Mouse (Mus musculus) hindbrain, embryonic 14.5 days (tissue): ENCODE measurements around the gene Hoxc10. TPM values are rescaled to one million over a fixed set of nuclear protein-coding genes. Genes with fewer than 3 reads are reported as not detected.
A peak's percentile ranks its signal among the peaks of the same experiment; 100 is the strongest.

Experiments used
- ATAC-seq: fragments of 200-750 bp; cut with Nextera tagmentation; 2 replicates; pipeline ENCODE4 v1.8.0; 2017; ENCODE audit warnings: moderate number of reproducible peaks, mild to moderate bottlenecking, moderate TSS enrichment, moderate library complexity; ENCODE audit not compliant: low FRiP score
- DNase-seq: peaks from one replicate; pipeline ENCODE4 v3.0.0-alpha.2; 2015; ENCODE audit warnings: low spot score
- H3K27ac ChIP-seq: fragments of 300-500 bp; sonication (generic); 2 replicates; pipeline ENCODE4 v1.5.1; 2014; ENCODE audit warnings: mild to moderate bottlenecking, moderate library complexity
- H3K27me3 ChIP-seq: fragments of 300-500 bp; sonication (generic); 2 replicates; pipeline ENCODE4 v1.6.1; 2014; ENCODE audit warnings: mild to moderate bottlenecking, low read length, mixed read lengths; ENCODE audit not compliant: control insufficient read depth, insufficient read depth
- H3K36me3 ChIP-seq: fragments of 300-500 bp; sonication (generic); replicated peaks from 2 replicates; pipeline ENCODE4 v1.6.1; 2014; ENCODE audit not compliant: control insufficient read depth, insufficient read depth
- H3K4me1 ChIP-seq: fragments of 300-500 bp; sonication (generic); replicated peaks from 2 replicates; pipeline ENCODE4 v1.6.1; 2014; ENCODE audit warnings: antibody characterized with exemption, low read length, mixed read lengths; ENCODE audit not compliant: control insufficient read depth, insufficient read depth
- H3K4me2 ChIP-seq: fragments of 300-500 bp; sonication (generic); replicated peaks from 2 replicates; pipeline ENCODE4 v1.6.1; 2014; ENCODE audit warnings: mild to moderate bottlenecking, moderate library complexity
- H3K4me3 ChIP-seq: fragments of 300-500 bp; sonication (generic); replicated peaks from 2 replicates; pipeline ENCODE4 v1.5.1; 2014; ENCODE audit warnings: mild to moderate bottlenecking, low read length
- H3K9ac ChIP-seq: fragments of 300-500 bp; sonication (generic); 2 replicates; pipeline ENCODE4 v1.6.1; 2014
- H3K9me3 ChIP-seq: fragments of 300-500 bp; sonication (generic); 2 replicates; pipeline ENCODE4 v1.6.1; 2016; ENCODE audit warnings: low read length; ENCODE audit not compliant: control insufficient read depth
- WGBS: fragments of 180-500 bp; shearing (Covaris S2); extraction: QIAGEN DNeasy Blood & Tissue Kit; methylation state at CpG from one replicate; pipeline ENCODE4 v1.1.7; 2014; 5-methylcytosine and 5-hydroxymethylcytosine counted together
- polyA plus RNA-seq: library from polyadenylated mRNA; unstranded; fragments of >200 nt; fragmentation: Nextera tagmentation; extraction: Ambion mirVana; gene quantifications from 2 replicates; pipeline ENCODE4 v1.2.1, GENCODE M21; 2014

Hoxc10 gene
- polyA plus RNA-seq, 1 experiment from 2014 or later = not detected

DNA sequence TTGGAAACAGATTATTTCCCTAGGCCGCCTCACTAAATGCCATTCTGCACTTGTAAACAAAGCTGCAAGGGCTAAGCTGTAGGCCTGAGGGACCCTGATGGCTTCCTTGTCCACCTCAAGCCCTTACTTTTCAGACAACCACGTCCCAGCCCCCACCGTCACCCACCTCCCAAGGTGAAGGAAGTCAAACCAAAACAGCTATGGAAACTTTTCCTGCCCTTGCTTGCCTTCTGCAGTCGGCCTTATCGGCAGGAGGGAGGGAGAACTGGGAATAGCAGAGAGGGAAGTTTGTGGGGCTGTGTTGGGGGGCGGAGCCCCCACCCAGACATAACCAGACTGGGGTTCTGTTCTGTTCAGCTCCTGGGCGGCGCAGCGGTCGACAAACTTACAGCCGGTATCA, 25.6 kb downstream of the Hoxc10 start:
- DNase-seq (no peak), ATAC-seq (no peak)
- no peak overlapping the region for H3K4me3 ChIP-seq
- H3K36me3 ChIP-seq = no peaks in the 10 kb centered on the region
- no peaks in the 10 kb centered on the region for H3K4me1 ChIP-seq
- no peak overlapping the region for H3K27ac ChIP-seq
- no peak overlapping the region for H3K9ac ChIP-seq
- H3K9me3 ChIP-seq = no peaks in the 10 kb centered on the region
- WGBS = 2% methylated on average over 11 of the region's 11 CpGs
- no peak overlapping the region for H3K4me2 ChIP-seq
- H3K27me3 ChIP-seq = peaks cover 100% of the 10 kb centered on the region

DNA sequence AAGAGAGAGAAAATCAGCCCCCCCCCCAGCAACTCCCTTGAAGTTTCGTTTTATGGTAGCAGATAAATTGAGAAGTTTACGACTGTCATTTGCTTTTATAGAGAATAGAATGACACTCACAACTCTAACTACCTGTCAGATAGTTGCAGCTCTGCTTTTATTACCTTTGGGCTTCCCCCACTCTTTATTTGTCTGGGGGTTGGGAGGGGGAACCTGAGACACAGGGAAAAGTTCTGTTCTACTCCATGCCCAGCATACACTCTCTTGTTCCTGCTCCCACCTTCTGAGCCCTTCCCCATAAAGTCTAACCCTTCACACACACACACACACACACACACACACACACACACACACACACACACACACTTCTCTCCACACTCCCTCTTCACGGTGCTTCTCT, 26.3 kb downstream of the Hoxc10 start:
- Histone ChIP-seq H3K9me3 (no peaks in the 10 kb centered on the region), H3K4me3 (no peak overlapping the region), H3K27ac (no peak overlapping the region), H3K4me2 (no peak overlapping the region), H3K4me1 (no peaks in the 10 kb centered on the region), H3K27me3 (peaks cover 100% of the 10 kb centered on the region), H3K36me3 (no peaks in the 10 kb centered on the region), H3K9ac (no peak overlapping the region)
- 0% methylated on average over 3 of the region's 3 CpGs for WGBS
- DNase-seq = no peak
- no peak for ATAC-seq

DNA sequence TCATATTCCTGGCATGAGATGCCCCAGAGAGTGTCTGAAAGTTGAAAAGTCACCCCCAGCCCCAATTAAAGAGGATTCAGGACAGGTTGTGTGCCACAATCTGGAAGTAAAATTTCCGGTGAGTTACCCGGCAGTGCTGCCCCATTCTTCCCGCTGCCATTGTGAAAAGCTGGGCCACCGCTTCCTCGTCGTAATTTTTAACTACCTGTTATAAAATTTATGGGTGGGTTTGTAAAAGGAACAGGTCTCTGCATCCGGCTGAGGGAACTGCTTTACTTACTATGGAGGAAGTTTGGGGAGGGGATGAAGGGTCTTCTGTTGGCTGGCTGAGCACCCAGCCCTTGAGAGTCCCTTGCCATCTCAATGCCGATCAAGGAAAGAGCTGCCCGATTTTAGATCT, 30.0 kb downstream of the Hoxc10 start:
- H3K27ac ChIP-seq = no peak overlapping the region
- 0 out of 2 replicates have a peak, but pooled peaks cover 4% of the 10 kb centered on the region for H3K4me1 ChIP-seq
- no peak overlapping the region for H3K9ac ChIP-seq
- no peaks in the 10 kb centered on the region for H3K36me3 ChIP-seq
- H3K9me3 ChIP-seq = no peaks in the 10 kb centered on the region
- DNase-seq (no peak), ATAC-seq (no peak)
- no peak overlapping the region for H3K4me3 ChIP-seq
- no peak overlapping the region for H3K4me2 ChIP-seq
- peaks cover 100% of the 10 kb centered on the region for H3K27me3 ChIP-seq
- 3% methylated on average over 9 of the region's 9 CpGs for WGBS

DNA sequence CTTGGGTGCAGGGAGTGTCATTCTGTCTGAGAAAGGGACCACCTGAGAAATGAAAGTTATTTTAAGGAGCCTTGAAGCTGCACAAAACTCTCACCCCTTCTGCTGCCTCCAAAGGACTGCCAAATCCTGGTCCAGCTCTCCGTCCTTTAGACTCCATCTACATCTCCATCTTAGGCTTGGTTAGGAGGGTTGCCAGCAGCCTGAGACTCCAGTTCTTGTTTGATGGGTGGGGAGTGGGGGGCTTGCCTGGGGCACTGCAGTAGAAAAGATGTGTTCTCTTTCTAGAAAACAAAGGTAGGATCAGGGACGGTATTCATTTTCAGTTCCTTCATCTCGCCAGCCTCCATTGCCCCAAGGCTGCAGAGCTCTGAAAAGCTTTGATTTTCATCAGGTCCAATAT, 30.8 kb downstream of the Hoxc10 start:
- WGBS = 0% methylated on average over 3 of the region's 3 CpGs
- Histone ChIP-seq H3K4me2 (no peak overlapping the region), H3K4me3 (no peak overlapping the region)

DNA sequence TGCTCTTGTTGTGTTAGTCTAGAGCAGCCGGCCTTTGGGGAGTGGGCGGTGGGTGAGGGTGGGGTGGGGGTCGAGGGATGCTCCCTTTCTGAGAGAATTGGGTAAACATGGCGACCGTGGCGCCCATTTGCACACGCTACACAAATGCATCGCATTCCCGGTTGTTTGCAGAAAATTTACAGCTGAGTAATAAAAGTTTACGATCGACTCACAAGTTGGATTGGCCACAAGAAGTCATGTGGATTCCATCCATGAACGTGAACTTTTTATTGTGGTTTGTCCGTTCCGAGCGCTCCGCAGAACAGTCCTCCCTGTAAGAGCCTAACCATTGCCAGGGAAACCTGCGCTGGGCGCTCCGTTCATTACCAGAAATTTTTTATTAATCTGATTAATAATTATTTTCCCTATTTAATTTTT, 31.4 kb downstream of the Hoxc10 start, which contains the start of gene Hoxc6:
Hoxc6 (plus strand) TSS at position 319 of the 417 bp plus-strand sequence.
- H3K9me3 ChIP-seq = no peaks in the 10 kb centered on the region
- no peak within 1 kb of the TSS for H3K27ac ChIP-seq
- peaks cover 100% of the 10 kb centered on the region for H3K27me3 ChIP-seq
- DNase-seq (no peak), ATAC-seq (no peak)
- peak within 1 kb of the TSS; percentile 49 for H3K4me2 ChIP-seq
- no peaks in the 10 kb centered on the region for H3K36me3 ChIP-seq
- 3% methylated on average over 19 of the region's 19 CpGs for WGBS
- H3K4me3 ChIP-seq = peak within 1 kb of the TSS; percentile 28; the same call in 1 of the 2 replicates
- H3K4me1 ChIP-seq = 0 out of 2 replicates have a peak, but pooled peaks cover 4% of the 10 kb centered on the region
- H3K9ac ChIP-seq = no peak within 1 kb of the TSS

More for the DNA sequence above, 30.8 kb downstream of the Hoxc10 start:
- Histone ChIP-seq H3K27me3 (peaks cover 100% of the 10 kb centered on the region), H3K9me3 (no peaks in the 10 kb centered on the region), H3K4me1 (0 out of 2 replicates have a peak, but pooled peaks cover 4% of the 10 kb centered on the region), H3K36me3 (no peaks in the 10 kb centered on the region), H3K9ac (no peak overlapping the region), H3K27ac (no peak overlapping the region)
- ATAC-seq (no peak), DNase-seq (no peak)

DNA sequence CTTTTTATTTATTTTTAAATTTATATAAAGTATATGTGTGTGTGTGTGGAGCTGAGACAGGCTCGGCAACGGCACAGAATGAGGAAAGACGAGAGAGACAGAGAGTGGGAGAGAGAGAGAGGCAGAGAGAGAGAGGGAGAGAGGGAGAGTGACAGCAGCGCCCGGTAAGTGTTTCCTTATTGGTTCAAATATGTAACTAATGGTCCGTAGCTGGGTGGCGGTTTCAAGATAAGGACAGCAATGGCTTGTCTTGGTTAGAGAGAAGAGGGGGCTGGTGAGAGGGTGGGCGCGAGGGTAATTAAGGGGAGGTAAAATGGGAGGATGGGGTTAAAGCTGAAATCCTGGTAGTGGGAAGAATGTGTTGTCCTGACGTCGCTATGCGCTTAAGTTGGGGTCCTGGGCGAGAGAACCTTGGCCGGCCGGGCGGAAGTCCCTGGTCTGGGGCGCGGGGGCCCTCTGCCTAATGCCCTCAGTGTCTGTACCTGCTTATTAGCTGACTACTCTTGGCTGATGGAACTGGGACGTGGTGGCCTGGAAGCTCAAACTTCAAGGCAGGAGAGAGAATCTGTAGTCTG, 32.1 kb downstream of the Hoxc10 start:
- peaks cover 100% of the 10 kb centered on the region for H3K27me3 ChIP-seq
- WGBS = 1% methylated on average over 19 of the region's 19 CpGs
- DNase-seq (no peak), ATAC-seq (no peak; the same call in 1 of the 2 replicates)
- no peak overlapping the region for H3K9ac ChIP-seq
- no peaks in the 10 kb centered on the region for H3K36me3 ChIP-seq
- H3K4me2 ChIP-seq = peak overlapping the region; percentile 49; the same call in 1 of the 2 replicates
- peak overlapping the region; percentile 28; the same call in 1 of the 2 replicates for H3K4me3 ChIP-seq
- H3K27ac ChIP-seq = no peak overlapping the region
- H3K9me3 ChIP-seq = no peaks in the 10 kb centered on the region
- 0 out of 2 replicates have a peak, but pooled peaks cover 4% of the 10 kb centered on the region for H3K4me1 ChIP-seq

DNA sequence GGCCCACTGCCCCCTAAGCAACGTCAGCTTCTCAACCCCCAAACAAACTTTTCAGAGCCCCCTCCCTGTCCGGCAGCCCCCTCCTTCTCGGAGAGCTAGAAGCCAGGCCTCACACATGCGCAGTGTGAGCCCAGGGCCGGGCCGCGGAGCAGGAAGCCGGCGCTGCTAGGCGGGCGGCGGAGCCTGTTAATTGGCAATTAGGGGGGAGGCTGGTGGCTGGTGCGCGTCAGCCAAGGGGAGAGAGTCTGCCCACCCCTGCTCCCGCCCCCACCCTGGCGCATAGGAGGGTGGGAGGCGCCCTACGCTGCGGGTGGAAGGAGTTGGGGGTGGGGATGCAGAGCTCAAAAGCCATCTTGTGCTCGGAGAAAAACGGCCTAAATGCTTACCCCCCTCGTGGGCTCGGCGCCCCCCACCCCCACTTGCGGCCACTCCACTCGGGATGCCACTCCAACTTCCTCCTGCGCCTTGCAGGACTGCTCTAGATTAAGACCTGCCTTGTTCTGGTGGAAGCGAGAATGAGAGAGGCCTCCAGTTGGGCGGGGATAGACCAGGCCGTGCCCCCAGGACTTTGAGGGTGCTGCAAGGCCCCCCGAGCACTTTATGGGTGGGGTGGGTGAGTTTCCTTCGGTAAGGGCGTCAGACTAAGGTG, 32.7 kb downstream of the Hoxc10 start:
- Histone ChIP-seq H3K9ac (no peak overlapping the region), H3K36me3 (no peaks in the 10 kb centered on the region), H3K4me3 (peak overlapping the region; percentile 28), H3K9me3 (no peaks in the 10 kb centered on the region), H3K27me3 (peaks cover 100% of the 10 kb centered on the region), H3K27ac (no peak overlapping the region), H3K4me2 (peak overlapping the region; percentile 49), H3K4me1 (0 out of 2 replicates have a peak, but pooled peaks cover 4% of the 10 kb centered on the region)
- WGBS = 2% methylated on average over 31 of the region's 33 CpGs
- ATAC-seq (no peak; the same call in 1 of the 2 replicates), DNase-seq (no peak)

DNA sequence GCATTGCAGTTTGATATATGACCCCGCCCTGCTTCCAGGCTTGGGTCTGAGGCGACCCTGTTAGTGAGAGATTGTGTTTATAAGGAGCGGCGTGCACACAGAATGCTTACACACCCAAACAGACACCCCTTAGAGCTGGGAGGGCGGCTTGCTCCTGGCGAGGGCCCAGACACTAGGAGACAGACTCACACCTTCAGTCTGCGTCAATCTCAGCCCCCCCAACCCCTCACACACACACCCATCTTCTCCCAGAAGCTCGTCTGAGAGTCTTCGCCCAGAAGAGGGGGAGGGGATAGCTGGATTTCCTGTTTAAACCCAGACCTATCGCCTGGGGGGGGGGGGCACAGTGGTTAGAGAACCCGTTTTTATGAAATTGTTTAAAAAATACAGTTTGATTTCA, 33.4 kb downstream of the Hoxc10 start:
- no peak overlapping the region for H3K27ac ChIP-seq
- H3K4me2 ChIP-seq = no peak overlapping the region
- H3K9me3 ChIP-seq = no peaks in the 10 kb centered on the region
- no peak overlapping the region for H3K9ac ChIP-seq
- no peak for DNase-seq
- ATAC-seq = no peak
- no peak overlapping the region for H3K4me3 ChIP-seq
- peaks cover 100% of the 10 kb centered on the region for H3K27me3 ChIP-seq
- no peaks in the 10 kb centered on the region for H3K36me3 ChIP-seq
- under 1% methylated on average over 10 of the region's 11 CpGs for WGBS
- 0 out of 2 replicates have a peak, but pooled peaks cover 4% of the 10 kb centered on the region for H3K4me1 ChIP-seq

DNA sequence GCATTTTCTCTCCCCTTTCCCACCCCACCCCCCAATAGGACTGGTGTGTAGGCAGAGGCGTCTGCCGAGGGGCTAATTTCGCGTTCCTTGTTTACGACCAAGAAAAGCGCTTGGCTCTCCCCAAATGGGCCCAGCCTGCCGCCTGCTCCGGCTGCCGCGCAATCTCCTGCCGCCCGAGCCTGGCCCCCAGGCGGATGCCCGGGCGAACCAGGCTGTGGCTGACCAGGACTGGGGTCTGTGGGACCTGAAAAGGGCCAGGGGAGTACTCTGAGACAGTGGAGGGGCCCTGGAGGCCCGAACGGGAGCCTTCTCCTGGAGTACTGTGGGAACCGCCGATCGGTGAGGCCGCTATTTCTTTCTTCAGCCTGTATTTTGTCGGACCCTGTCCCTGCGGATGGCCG, 33.9 kb downstream of the Hoxc10 start:
- H3K9me3 ChIP-seq = no peaks in the 10 kb centered on the region
- H3K9ac ChIP-seq = no peak overlapping the region
- no peak overlapping the region for H3K4me3 ChIP-seq
- H3K27ac ChIP-seq = no peak overlapping the region
- H3K27me3 ChIP-seq = peaks cover 100% of the 10 kb centered on the region
- H3K36me3 ChIP-seq = no peaks in the 10 kb centered on the region
- H3K4me1 ChIP-seq = 0 out of 2 replicates have a peak, but pooled peaks cover 4% of the 10 kb centered on the region
- 2% methylated on average over 24 of the region's 24 CpGs for WGBS
- DNase-seq (no peak), ATAC-seq (no peak)
- H3K4me2 ChIP-seq = no peak overlapping the region
